ENCODE assay signal across 14 mouse cellular contexts in the genomic region with DNA sequence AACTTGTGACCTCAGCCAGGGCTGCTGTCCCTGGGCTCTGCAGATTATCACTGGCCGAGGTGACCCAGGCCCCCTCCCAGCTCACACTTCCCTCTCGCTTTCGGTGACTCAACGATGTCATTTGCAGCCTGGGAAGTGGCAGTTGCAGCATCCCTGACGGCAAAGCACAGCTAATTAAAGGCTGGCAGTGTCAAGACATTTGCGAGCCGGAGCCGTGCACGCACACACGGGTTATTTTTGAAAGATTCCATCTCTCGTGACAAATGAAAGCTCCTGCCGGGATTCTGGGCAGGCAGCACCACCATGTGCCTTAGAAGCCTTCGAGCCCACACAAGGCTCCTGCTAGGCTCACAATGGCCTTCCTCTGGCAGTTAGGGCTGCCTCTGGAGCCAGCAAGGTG.
DNase-seq lines count a peak whose midpoint lies in the region; ATAC-seq and TF ChIP-seq lines count a peak whose summit lies in the region.
"Had no signal": no experiment of that assay in that cellular context is flagged by ENCODE, and none has a peak within 500 bp of the region (broad histone marks: within the 10 kb centered on the region; RNA-seq: fewer than 3 reads in every experiment).

No protein-coding gene starts in this region.

- peaks cover 30% of the 10 kb centered on the region for H3K4me1 ChIP-seq in forebrain, embryonic 12.5 days
- peaks cover 57% of the 10 kb centered on the region for H3K4me1 ChIP-seq in forebrain, embryonic 10.5 days
- H3K4me1 ChIP-seq in hindbrain, embryonic 12.5 days: peaks cover 11% of the 10 kb centered on the region
- H3K4me1 ChIP-seq in midbrain, embryonic 15.5 days: peaks cover 14% of the 10 kb centered on the region
- no peaks in the 10 kb centered on the region for H3K4me1 ChIP-seq in liver, postnatal 0 days (ENCODE audit: insufficient read depth)
- no peaks in the 10 kb centered on the region for H3K4me1 ChIP-seq in heart, adult 2 months (ENCODE audit: control insufficient read depth, insufficient read depth, low read length)
- H3K4me1 ChIP-seq: liver, embryonic 15.5 days had no signal

- H3K9me3 ChIP-seq in forebrain, embryonic 12.5 days: no peaks in the 10 kb centered on the region
- H3K9me3 ChIP-seq in forebrain, embryonic 10.5 days: no peaks in the 10 kb centered on the region
- no peaks in the 10 kb centered on the region for H3K9me3 ChIP-seq in hindbrain, embryonic 12.5 days (replicated peaks)
- H3K9me3 ChIP-seq in midbrain, embryonic 15.5 days: no peaks in the 10 kb centered on the region
- no peaks in the 10 kb centered on the region for H3K9me3 ChIP-seq in liver, postnatal 0 days (ENCODE audit: low read length)
- H3K9me3 ChIP-seq: limb, embryonic 12.5 days; liver, embryonic 15.5 days had no signal

- TF ChIP-seq EP300 in liver, postnatal 0 days (IDR thresholded peaks at IDR 0.05; ENCODE audit: low read depth): no peak
- TF ChIP-seq EP300 in heart, adult 2 months (IDR thresholded peaks at IDR 0.05; ENCODE audit: insufficient read depth, low read depth, low read length): no peak

- no peak for TF ChIP-seq CTCF in liver, postnatal 0 days (IDR thresholded peaks at IDR 0.05; ENCODE audit: low read depth)
- no peak for TF ChIP-seq CTCF in heart, adult 2 months (IDR thresholded peaks at IDR 0.05)

- intact Hi-C loops in heart, adult 2 months (cut with DNase I): no loop called here

- no peaks in the 10 kb centered on the region for H3K36me3 ChIP-seq in forebrain, embryonic 12.5 days (replicated peaks)
- H3K36me3 ChIP-seq in forebrain, embryonic 10.5 days (replicated peaks): no peaks in the 10 kb centered on the region
- H3K36me3 ChIP-seq in hindbrain, embryonic 12.5 days: no peaks in the 10 kb centered on the region
- no peaks in the 10 kb centered on the region for H3K36me3 ChIP-seq in midbrain, embryonic 15.5 days (replicated peaks)
- H3K36me3 ChIP-seq in liver, postnatal 0 days (replicated peaks; ENCODE audit: insufficient read depth, low read length): no peaks in the 10 kb centered on the region
- no peaks in the 10 kb centered on the region for H3K36me3 ChIP-seq in heart, adult 2 months (ENCODE audit: control insufficient read depth, insufficient read depth, low read length)
- H3K36me3 ChIP-seq: limb, embryonic 12.5 days; liver, embryonic 15.5 days had no signal

- H3K4me3 ChIP-seq in forebrain, embryonic 12.5 days (replicated peaks): no peak overlapping the region
- no peak overlapping the region for H3K4me3 ChIP-seq in forebrain, embryonic 10.5 days
- no peak overlapping the region for H3K4me3 ChIP-seq in hindbrain, embryonic 12.5 days
- H3K4me3 ChIP-seq in midbrain, embryonic 15.5 days: no peak overlapping the region
- H3K4me3 ChIP-seq in liver, postnatal 0 days (ENCODE audit: low read depth, low read length): no peak overlapping the region
- no peak overlapping the region for H3K4me3 ChIP-seq in heart, adult 2 months
- H3K4me3 ChIP-seq: limb, embryonic 12.5 days; liver, embryonic 15.5 days had no signal

- TF ChIP-seq POLR2A in heart, adult 2 months (IDR thresholded peaks at IDR 0.05; ENCODE audit: insufficient read depth, low read depth, low read length): no peak

- ATAC-seq in forebrain, embryonic 12.5 days (ENCODE audit: low FRiP score): no peak
- ATAC-seq in hindbrain, embryonic 12.5 days (ENCODE audit: low FRiP score): no peak
- peak; percentile 27; the same call in 1 of the 2 replicates for ATAC-seq in midbrain, embryonic 15.5 days (replicated peaks)
- no peak for ATAC-seq in cerebellum, adult (ENCODE audit: insufficient number of reproducible peaks, low FRiP score, low TSS enrichment)
- ATAC-seq in liver, postnatal 0 days: no peak

- WGBS in forebrain, embryonic 12.5 days: 29% methylated on average over 13 of the region's 13 CpGs
- 62% methylated on average over 13 of the region's 13 CpGs for WGBS in forebrain, embryonic 10.5 days
- 37% methylated on average over 13 of the region's 13 CpGs for WGBS in hindbrain, embryonic 12.5 days
- 25% methylated on average over 13 of the region's 13 CpGs for WGBS in midbrain, embryonic 15.5 days
- WGBS in liver, postnatal 0 days (ENCODE audit: insufficient replicate concordance): 50% methylated on average over 13 of the region's 13 CpGs
- WGBS in heart, adult 2 months: 38% methylated on average over 13 of the region's 13 CpGs

- peaks cover 18% of the 10 kb centered on the region; the same call in 1 of the 2 replicates for H3K27me3 ChIP-seq in forebrain, embryonic 12.5 days
- H3K27me3 ChIP-seq in forebrain, embryonic 10.5 days (ENCODE audit: poor library complexity, severe bottlenecking): peaks cover 25% of the 10 kb centered on the region
- peaks cover 12% of the 10 kb centered on the region; the same call in 1 of the 2 replicates for H3K27me3 ChIP-seq in hindbrain, embryonic 12.5 days
- no peaks in the 10 kb centered on the region for H3K27me3 ChIP-seq in midbrain, embryonic 15.5 days (replicated peaks)
- no peaks in the 10 kb centered on the region for H3K27me3 ChIP-seq in liver, postnatal 0 days (ENCODE audit: insufficient read depth, low read length)
- H3K27me3 ChIP-seq in heart, adult 2 months (ENCODE audit: control insufficient read depth, insufficient read depth, low read length): no peaks in the 10 kb centered on the region
- H3K27me3 ChIP-seq: liver, embryonic 15.5 days had no signal

- no peaks in the 10 kb centered on the region for H3K79me2 ChIP-seq in heart, adult 2 months (replicated peaks; ENCODE audit: control insufficient read depth, insufficient read depth, low read length)

- H3K9ac ChIP-seq in forebrain, embryonic 12.5 days: 0 out of 2 replicates have a peak overlapping the region, but pooled peaks have one; percentile 12
- no peak overlapping the region for H3K9ac ChIP-seq in hindbrain, embryonic 12.5 days
- H3K9ac ChIP-seq in midbrain, embryonic 15.5 days: no peak overlapping the region
- H3K9ac ChIP-seq in liver, postnatal 0 days (replicated peaks): no peak overlapping the region
- H3K9ac ChIP-seq in heart, adult 2 months (ENCODE audit: low read depth, low read length): no peak overlapping the region
- H3K9ac ChIP-seq: limb, embryonic 12.5 days; liver, embryonic 15.5 days had no signal

- no peak overlapping the region for H3K4me2 ChIP-seq in forebrain, embryonic 12.5 days
- no peak overlapping the region for H3K4me2 ChIP-seq in hindbrain, embryonic 12.5 days (replicated peaks)
- H3K4me2 ChIP-seq in midbrain, embryonic 15.5 days: no peak overlapping the region
- H3K4me2 ChIP-seq in liver, postnatal 0 days (ENCODE audit: low read depth, low read length): no peak overlapping the region
- H3K4me2 ChIP-seq: limb, embryonic 12.5 days; liver, embryonic 15.5 days had no signal

- H3K27ac ChIP-seq in forebrain, embryonic 12.5 days: 0 out of 2 replicates have a peak overlapping the region, but pooled peaks have one; percentile 50
- H3K27ac ChIP-seq in forebrain, embryonic 10.5 days: no peak overlapping the region; the same call in 1 of the 2 replicates
- peak overlapping the region; percentile 62 for H3K27ac ChIP-seq in hindbrain, embryonic 12.5 days
- peak overlapping the region; percentile 54; the same call in 1 of the 2 replicates for H3K27ac ChIP-seq in midbrain, embryonic 15.5 days
- H3K27ac ChIP-seq in liver, postnatal 0 days (ENCODE audit: low read depth): no peak overlapping the region
- no peak overlapping the region for H3K27ac ChIP-seq in heart, adult 2 months
- H3K27ac ChIP-seq: limb, embryonic 12.5 days; liver, embryonic 15.5 days had no signal

- no peak for DNase-seq in forebrain, embryonic 10.5 days (ENCODE audit: extremely low spot score, low spot score)
- peak; percentile 1 for DNase-seq in Muller cell, postnatal 12 days (ENCODE audit: inconsistent ontology term)
- DNase-seq in liver, postnatal 0 days: no peak
- DNase-seq in heart, adult 2 months: no peak
- DNase-seq: adrenal gland, postnatal 25 days; layer of hippocampus, postnatal 36 days; lung, postnatal 14 days; thymus, postnatal 36 days had no signal

Comparison
In these comparisons a context has a peak if more than half of its experiments do, and no peak if none do; other contexts are left out.
1. H3K27ac ChIP-seq: peak in forebrain, embryonic 12.5 days (single experiment), hindbrain, embryonic 12.5 days (single experiment) and midbrain, embryonic 15.5 days (single experiment); none in forebrain, embryonic 10.5 days (single experiment), liver, postnatal 0 days (single experiment) and heart, adult 2 months (single experiment).